Mouse (Mus musculus): Measurements from ENCODE around the gene Lhfp. TPM values are rescaled to one million over a fixed set of nuclear protein-coding genes. Genes with fewer than 3 reads are reported as not detected.

Gene Lhfp
- polyA plus RNA-seq, 1 experiment = 17.8 TPM

GRCm38 (mm10) chr3:53202698-53203097, 161.4 kb downstream of the Lhfp start:
- Histone ChIP-seq H3K36me3 (ENCODE audit: control insufficient read depth, insufficient read depth) (no peaks in the 10 kb centered on the region), H3K4me2 (ENCODE audit: low read depth) (peak overlapping the region; percentile 94), H3K27me3 (ENCODE audit: control insufficient read depth, insufficient read depth, insufficient read length) (no peaks in the 10 kb centered on the region), H3K79me2 (ENCODE audit: control insufficient read depth, insufficient read depth) (no peaks in the 10 kb centered on the region), H3ac (ENCODE audit: control insufficient read depth, insufficient read length) (no peak overlapping the region), H3K4me3 (no peak overlapping the region)
- no peak for TF ChIP-seq REST (IDR thresholded peaks at IDR 0.05; ENCODE audit: insufficient read depth, insufficient read length)
- TF ChIP-seq POLR2AphosphoS2 (IDR thresholded peaks at IDR 0.05; ENCODE audit: insufficient read length, low read depth) = no peak
- TF ChIP-seq POLR2A (IDR thresholded peaks at IDR 0.05; ENCODE audit: insufficient read length, low read depth) = no peak
- TF ChIP-seq CEBPB (IDR thresholded peaks at IDR 0.05; ENCODE audit: insufficient read depth, poor library complexity, severe bottlenecking) = no peak
- no peak for TF ChIP-seq MYOD1 (IDR thresholded peaks at IDR 0.05; ENCODE audit: control insufficient read depth in 1 of 3, insufficient read length in 2 of 3, low read depth in 2 of 3)
- no peak for TF ChIP-seq TCF3 (IDR thresholded peaks at IDR 0.05; ENCODE audit: insufficient read length, low read depth)
- no peak for TF ChIP-seq SRF (IDR thresholded peaks at IDR 0.05; ENCODE audit: control insufficient read depth, insufficient read length, low read depth)
- TF ChIP-seq USF1 (IDR thresholded peaks at IDR 0.05; ENCODE audit: low read depth) = no peak
- no peak for TF ChIP-seq MAX (IDR thresholded peaks at IDR 0.05; ENCODE audit: low read depth)
- TF ChIP-seq MYOG (IDR thresholded peaks at IDR 0.05; ENCODE audit: control insufficient read depth in 1 of 3, insufficient read depth in 1 of 3, insufficient read length in 2 of 3, low read depth in 2 of 3) = no peak
- no peak for TF ChIP-seq TCF12 (IDR thresholded peaks at IDR 0.05; ENCODE audit: insufficient read depth, poor library complexity, severe bottlenecking)
- no peak for TF ChIP-seq E2F4 (IDR thresholded peaks at IDR 0.05; ENCODE audit: insufficient read depth)

DNA sequence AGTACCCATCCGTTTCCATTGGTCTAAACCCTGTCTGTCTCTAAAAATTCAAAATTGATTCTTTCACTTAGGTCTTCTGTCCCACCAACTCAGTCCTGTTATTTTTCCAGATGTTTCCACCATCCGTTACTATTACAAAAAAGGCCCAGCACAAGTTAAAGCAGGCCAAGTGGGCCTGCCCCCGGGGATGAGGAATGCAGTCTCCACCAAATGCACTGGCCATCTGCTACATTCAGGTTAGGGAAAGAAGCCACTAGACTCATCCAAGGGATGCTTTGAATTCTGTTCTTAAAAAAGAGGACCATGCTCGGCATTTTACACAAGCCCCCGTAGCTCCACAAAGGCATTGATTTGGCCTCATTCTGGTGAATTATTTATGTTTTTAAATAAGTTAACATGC, 162.3 kb downstream of the Lhfp start:
- H3K27me3 ChIP-seq (ENCODE audit: control insufficient read depth, insufficient read depth, insufficient read length) = no peaks in the 10 kb centered on the region
- TF ChIP-seq MYOD1 (IDR thresholded peaks at IDR 0.05; ENCODE audit: control insufficient read depth in 1 of 3, insufficient read length in 2 of 3, low read depth in 2 of 3) = peak in 1 of 3 experiments; percentile 42
- TF ChIP-seq POLR2AphosphoS2 (IDR thresholded peaks at IDR 0.05; ENCODE audit: insufficient read length, low read depth) = no peak
- no peak for TF ChIP-seq TCF12 (IDR thresholded peaks at IDR 0.05; ENCODE audit: insufficient read depth, poor library complexity, severe bottlenecking)
- no peak for TF ChIP-seq POLR2A (IDR thresholded peaks at IDR 0.05; ENCODE audit: insufficient read length, low read depth)
- TF ChIP-seq MYOG (IDR thresholded peaks at IDR 0.05; ENCODE audit: control insufficient read depth in 1 of 3, insufficient read depth in 1 of 3, insufficient read length in 2 of 3, low read depth in 2 of 3) = peak in 1 of 3 experiments; percentile 59
- TF ChIP-seq E2F4 (IDR thresholded peaks at IDR 0.05; ENCODE audit: insufficient read depth) = no peak
- TF ChIP-seq TCF3 (IDR thresholded peaks at IDR 0.05; ENCODE audit: insufficient read length, low read depth) = peak; percentile 6
- H3ac ChIP-seq (ENCODE audit: control insufficient read depth, insufficient read length) = no peak overlapping the region
- no peaks in the 10 kb centered on the region for H3K36me3 ChIP-seq (ENCODE audit: control insufficient read depth, insufficient read depth)
- peak overlapping the region; percentile 78 for H3K4me2 ChIP-seq (ENCODE audit: low read depth)
- H3K79me2 ChIP-seq (ENCODE audit: control insufficient read depth, insufficient read depth) = no peaks in the 10 kb centered on the region
- no peak overlapping the region for H3K4me3 ChIP-seq

GRCm38 (mm10) chr3:53204348-53204984, 163.1 kb downstream of the Lhfp start:
- TF ChIP-seq REST (IDR thresholded peaks at IDR 0.05; ENCODE audit: insufficient read depth, insufficient read length) (no peak), USF1 (IDR thresholded peaks at IDR 0.05; ENCODE audit: low read depth) (peak; percentile 50)
- H3K27me3 ChIP-seq (ENCODE audit: control insufficient read depth, insufficient read depth, insufficient read length) = no peaks in the 10 kb centered on the region
- H3K79me2 ChIP-seq (ENCODE audit: control insufficient read depth, insufficient read depth) = no peaks in the 10 kb centered on the region
- peak overlapping the region; percentile 78 for H3K4me2 ChIP-seq (ENCODE audit: low read depth)
- H3K4me3 ChIP-seq = no peak overlapping the region
- H3ac ChIP-seq (ENCODE audit: control insufficient read depth, insufficient read length) = no peak overlapping the region
- H3K36me3 ChIP-seq (ENCODE audit: control insufficient read depth, insufficient read depth) = no peaks in the 10 kb centered on the region

- TF ChIP-seq TCF12 (IDR thresholded peaks at IDR 0.05; ENCODE audit: insufficient read depth, poor library complexity, severe bottlenecking) (no peak), CEBPB (IDR thresholded peaks at IDR 0.05; ENCODE audit: insufficient read depth, poor library complexity, severe bottlenecking) (no peak), TCF3 (IDR thresholded peaks at IDR 0.05; ENCODE audit: insufficient read length, low read depth) (no peak), REST (IDR thresholded peaks at IDR 0.05; ENCODE audit: insufficient read depth, insufficient read length) (no peak), USF1 (IDR thresholded peaks at IDR 0.05; ENCODE audit: low read depth) (no peak), POLR2A (IDR thresholded peaks at IDR 0.05; ENCODE audit: insufficient read length, low read depth) (no peak)
- no peak overlapping the region for H3K4me3 ChIP-seq
- H3K36me3 ChIP-seq (ENCODE audit: control insufficient read depth, insufficient read depth) = no peaks in the 10 kb centered on the region
- no peak overlapping the region for H3ac ChIP-seq (ENCODE audit: control insufficient read depth, insufficient read length)
- no peaks in the 10 kb centered on the region for H3K79me2 ChIP-seq (ENCODE audit: control insufficient read depth, insufficient read depth)
- no peaks in the 10 kb centered on the region for H3K27me3 ChIP-seq (ENCODE audit: control insufficient read depth, insufficient read depth, insufficient read length)
- peak overlapping the region; percentile 78 for H3K4me2 ChIP-seq (ENCODE audit: low read depth)
Observed at GRCm38 (mm10) chr3:53204985-53205365, 163.6 kb downstream of the Lhfp start.

DNA sequence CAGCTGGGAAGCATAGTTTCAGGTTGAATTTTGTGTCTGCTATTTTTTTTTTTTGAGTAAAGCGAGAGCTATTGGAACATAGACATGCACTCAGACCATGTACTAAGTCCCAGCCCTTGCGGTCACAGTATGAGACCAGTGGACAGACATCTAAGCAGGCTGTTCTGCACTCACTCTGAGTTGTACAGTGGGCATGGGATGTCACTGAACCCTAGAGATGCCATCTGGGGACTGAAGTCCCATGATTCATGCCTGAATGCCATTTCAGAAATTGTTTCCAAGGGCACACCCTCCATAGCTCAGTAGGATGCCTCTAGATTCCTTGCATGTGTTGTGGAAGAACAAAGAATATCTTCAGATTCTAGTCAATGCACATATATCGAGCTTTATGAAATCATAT, 164.4 kb downstream of the Lhfp start:
- Histone ChIP-seq H3K4me2 (ENCODE audit: low read depth) (peak overlapping the region; percentile 78), H3ac (ENCODE audit: control insufficient read depth, insufficient read length) (no peak overlapping the region), H3K79me2 (ENCODE audit: control insufficient read depth, insufficient read depth) (no peaks in the 10 kb centered on the region), H3K27me3 (ENCODE audit: control insufficient read depth, insufficient read depth, insufficient read length) (no peaks in the 10 kb centered on the region), H3K36me3 (ENCODE audit: control insufficient read depth, insufficient read depth) (no peaks in the 10 kb centered on the region), H3K4me3 (no peak overlapping the region)
- TF ChIP-seq MYOD1 (IDR thresholded peaks at IDR 0.05; ENCODE audit: control insufficient read depth in 1 of 3, insufficient read length in 2 of 3, low read depth in 2 of 3) (no peak), TCF3 (IDR thresholded peaks at IDR 0.05; ENCODE audit: insufficient read length, low read depth) (no peak), CEBPB (IDR thresholded peaks at IDR 0.05; ENCODE audit: insufficient read depth, poor library complexity, severe bottlenecking) (no peak), REST (IDR thresholded peaks at IDR 0.05; ENCODE audit: insufficient read depth, insufficient read length) (no peak), SRF (IDR thresholded peaks at IDR 0.05; ENCODE audit: control insufficient read depth, insufficient read length, low read depth) (no peak), MYOG (IDR thresholded peaks at IDR 0.05; ENCODE audit: control insufficient read depth in 1 of 3, insufficient read depth in 1 of 3, insufficient read length in 2 of 3, low read depth in 2 of 3) (no peak), USF1 (IDR thresholded peaks at IDR 0.05; ENCODE audit: low read depth) (no peak), E2F4 (IDR thresholded peaks at IDR 0.05; ENCODE audit: insufficient read depth) (no peak), POLR2AphosphoS2 (IDR thresholded peaks at IDR 0.05; ENCODE audit: insufficient read length, low read depth) (no peak), POLR2A (IDR thresholded peaks at IDR 0.05; ENCODE audit: insufficient read length, low read depth) (no peak), MAX (IDR thresholded peaks at IDR 0.05; ENCODE audit: low read depth) (no peak), TCF12 (IDR thresholded peaks at IDR 0.05; ENCODE audit: insufficient read depth, poor library complexity, severe bottlenecking) (no peak)

Measured in myocyte (in vitro differentiated cells).